Mouse (Mus musculus): ENCODE measurements around the gene Pik3r6.

Pik3r6 gene

DNA sequence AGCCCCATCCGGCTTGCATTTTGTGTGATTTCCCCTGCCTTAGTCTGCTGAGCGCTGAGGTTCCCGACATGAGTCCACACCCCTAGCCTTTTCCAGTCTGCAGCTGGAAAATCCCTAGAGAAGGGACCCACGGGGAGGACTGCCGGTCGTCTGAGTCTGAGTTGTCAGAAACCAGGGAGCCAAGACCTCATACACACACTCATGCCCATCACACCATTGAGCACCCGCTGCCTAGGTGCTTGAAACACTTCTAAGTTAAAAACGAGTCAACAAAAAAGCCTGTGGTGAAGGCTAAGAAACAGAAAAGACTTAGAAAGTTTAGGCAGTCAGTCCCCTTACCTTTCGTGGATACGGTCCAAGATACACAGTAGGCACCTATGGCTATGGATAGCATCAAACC lies 15.1 kb upstream of the Pik3r6 start:
- DNase-seq (ENCODE audit: low spot score in 2 of 2) = no peak

DNA sequence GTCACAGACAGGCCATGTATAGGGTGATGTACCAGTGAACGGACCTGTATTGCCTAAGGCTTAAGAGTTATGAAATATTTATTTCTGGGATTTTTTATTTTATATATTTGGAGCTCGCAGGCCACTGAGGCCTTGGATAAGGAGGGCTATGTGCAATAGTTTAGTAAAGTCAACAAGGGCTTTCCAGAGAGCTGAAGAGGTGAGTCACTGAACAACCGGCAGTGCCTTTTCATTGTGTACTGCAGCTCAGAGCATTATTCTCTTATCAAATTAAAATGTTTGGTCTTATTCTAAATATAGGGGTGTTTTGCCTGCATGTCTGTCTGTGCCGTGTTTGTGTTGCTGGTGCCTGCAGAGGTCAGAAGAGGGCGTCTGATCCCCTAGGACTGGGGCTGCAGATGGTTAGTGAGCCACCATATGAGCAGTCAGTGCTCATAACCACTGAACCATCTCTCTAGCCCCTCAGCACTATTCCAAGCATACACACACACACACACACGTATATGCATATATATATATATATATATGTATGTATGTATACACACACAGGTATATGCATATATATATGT lies 14.5 kb upstream of the Pik3r6 start:
- DNase-seq (ENCODE audit: low spot score in 2 of 2) = no peak

DNA sequence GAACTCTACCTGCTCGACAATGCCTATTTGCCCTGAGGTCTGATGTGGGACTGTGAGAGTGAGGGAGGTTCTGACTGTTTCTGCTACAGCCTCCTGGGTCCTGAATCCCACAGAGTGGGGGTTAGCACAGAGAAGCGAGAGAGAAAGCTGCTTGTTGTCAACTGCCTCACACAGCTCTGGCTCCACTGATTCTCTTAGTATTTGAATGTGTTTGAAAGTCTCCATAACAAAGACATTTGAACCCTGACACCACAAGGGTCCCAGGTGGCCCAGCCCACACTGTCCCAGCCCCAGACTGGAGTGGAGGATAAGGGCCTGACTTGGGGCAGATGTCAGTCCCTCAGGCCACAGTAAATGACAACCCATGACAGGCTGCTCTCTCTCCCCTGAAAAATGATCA lies 13.6 kb upstream of the Pik3r6 start:
- DNase-seq (ENCODE audit: low spot score in 2 of 2) = no peak

DNA sequence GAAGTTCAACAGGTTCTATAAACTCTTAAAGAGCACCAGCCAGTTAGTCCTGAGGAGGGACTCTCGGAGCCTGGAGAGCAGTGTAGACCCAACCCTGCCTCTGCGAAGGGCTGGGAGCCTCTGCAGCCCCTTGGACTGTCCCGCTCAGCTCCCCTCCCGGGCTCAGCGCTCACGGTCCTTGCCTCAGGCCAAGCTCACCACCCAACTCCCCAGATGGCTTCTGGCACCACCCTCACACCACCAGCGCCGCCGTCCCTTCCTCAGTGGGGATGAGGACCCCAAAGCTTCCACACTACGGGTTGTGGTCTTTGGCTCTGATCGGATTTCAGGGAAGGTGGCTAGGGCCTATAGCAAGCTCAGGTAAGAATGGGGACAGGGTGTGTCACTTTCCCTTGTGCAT lies 10.2 kb upstream of the Pik3r6 start:
- DNase-seq (ENCODE audit: low spot score in 2 of 2) = no peak

DNA sequence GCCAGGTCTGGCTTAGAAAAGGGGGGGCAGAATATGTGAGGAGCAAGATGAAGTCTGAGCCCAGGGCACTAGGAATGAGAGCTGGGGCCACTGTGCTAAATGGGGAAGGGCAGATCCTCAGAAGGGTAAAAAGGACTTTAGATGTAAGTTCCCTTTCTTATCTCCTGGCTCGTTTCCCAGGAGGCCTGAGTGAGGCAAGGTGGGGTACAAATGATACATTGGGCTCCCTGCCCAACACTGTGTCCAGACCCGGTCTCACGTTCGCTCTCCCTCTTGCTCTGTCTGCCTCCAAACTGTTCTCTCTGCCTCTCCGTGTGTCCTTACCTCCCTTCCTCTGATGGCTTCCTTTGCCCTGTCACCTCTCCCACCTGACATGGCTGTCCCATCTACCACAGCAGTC lies 9.1 kb upstream of the Pik3r6 start:
- no peak for DNase-seq (ENCODE audit: low spot score in 2 of 2)

DNA sequence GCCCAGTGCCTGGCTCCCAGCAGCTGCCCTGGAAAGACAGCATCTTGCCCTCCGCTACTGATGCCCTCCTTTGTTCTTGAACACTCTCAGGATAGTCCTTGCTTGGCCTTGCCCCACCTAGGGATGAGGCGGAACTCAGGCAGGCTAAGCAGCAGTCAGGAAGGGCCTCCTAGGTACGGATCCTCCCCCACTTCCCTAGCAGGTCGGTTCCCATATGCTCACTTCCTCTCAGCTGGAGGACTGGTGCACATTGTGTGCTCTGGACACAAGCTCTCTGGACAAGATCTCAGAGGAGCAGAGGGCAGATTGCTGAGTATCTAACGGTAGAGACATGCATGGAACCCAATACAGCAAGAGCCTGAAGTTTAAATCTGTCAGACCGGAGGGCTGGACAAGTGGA lies 5.7 kb upstream of the Pik3r6 start:
- no peak for DNase-seq (ENCODE audit: low spot score in 2 of 2)

DNA sequence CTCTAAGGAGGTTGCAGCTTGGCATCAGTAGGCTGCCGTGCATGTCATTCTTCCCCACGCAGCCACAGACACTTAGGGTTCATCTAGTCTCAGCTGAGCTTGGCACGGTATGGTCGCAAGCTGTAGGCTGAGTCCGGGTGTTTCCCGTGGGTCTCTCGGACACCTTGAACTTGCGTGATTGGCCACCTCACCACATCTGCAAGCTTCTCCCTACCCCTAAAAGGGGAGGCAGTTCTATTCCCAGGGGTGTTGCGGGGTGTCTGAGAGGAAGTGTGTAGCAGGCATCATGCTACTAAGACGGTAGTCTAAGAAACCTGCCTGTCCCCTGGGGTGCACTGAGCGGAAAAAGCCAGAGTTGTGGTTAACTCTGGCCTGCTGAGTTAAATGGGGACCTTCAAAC lies 4.3 kb upstream of the Pik3r6 start:
- DNase-seq (ENCODE audit: low spot score in 2 of 2) = peak; percentile 67 to 77

DNA sequence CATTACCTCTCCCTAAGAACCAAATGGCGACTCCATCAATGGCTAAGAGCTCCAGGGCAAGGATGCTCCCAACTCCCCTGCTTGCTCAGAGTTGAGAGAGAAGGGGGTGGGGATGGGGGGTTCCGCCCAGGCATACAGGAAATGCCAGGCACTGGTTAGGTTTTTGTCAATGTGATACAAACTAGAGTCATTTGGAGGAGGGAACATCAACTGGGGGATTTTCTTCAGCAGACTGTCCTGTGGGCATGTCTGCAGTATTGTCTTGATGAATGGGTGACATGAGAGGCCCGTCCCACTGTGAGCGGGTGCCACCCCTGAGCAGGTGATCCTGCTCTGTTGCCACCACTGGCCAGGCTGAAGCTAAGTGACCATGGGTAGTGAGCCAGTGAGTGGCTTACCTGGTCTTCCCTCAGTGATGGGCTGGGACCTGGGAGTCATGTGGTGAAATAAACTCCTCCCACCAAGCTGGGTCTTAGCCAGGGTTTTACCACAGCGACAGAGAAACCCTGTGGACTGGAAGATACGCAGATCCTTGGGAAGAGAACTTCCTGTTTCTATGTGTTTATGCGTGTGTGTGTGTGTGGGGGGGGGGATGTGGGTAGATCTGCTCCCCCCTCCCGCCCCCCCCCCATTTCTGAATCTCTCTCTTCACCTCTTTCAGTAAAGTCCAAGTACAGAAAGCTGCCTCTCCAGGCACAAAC lies 3.7 kb upstream of the Pik3r6 start:
- no peak for DNase-seq (ENCODE audit: low spot score in 2 of 2)

DNA sequence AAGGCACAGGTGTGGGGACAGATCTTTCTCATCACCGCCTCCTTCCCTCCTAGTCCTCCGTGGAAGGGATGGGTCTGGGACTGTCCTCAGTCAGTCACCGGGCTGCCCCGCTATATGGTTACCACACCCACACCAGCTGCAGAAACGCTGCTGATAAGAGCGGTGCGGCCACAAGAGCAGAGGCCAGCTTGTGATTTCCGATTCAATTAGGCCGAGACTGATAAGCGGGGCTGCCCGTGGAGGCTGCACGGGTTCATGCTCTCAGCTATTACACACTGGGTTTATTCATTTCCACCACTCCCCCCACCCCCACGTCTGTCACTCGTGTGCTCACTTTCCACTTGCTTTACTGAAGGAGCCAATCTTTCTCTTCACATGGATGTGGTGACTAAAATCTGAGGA lies 1.9 kb upstream of the Pik3r6 start:
- peak in 1 of 2 experiments; percentile 62 for DNase-seq (ENCODE audit: low spot score in 2 of 2)

DNA sequence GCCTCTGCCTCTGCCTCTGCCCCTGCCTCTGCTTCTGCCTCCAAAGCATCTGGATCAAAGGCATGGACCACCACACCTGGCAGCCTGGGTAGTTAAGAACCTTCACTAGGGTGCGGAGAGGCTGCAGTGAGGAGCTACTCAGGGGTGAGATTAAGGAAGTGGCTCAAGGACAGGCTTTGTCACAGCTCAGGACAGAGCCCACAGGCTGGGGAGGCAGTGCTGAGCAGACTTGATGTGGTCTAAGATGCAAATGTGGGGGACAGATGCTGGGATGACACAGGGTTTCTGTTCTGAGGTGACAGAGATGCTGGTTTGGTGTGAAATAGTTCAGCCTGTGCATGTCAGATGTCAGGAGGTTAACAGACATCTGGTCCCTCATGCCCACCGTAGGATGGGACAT lies 411 bp upstream of the Pik3r6 start:
- DNase-seq (ENCODE audit: low spot score in 2 of 2) = peak in 1 of 2 experiments; percentile 66

DNA sequence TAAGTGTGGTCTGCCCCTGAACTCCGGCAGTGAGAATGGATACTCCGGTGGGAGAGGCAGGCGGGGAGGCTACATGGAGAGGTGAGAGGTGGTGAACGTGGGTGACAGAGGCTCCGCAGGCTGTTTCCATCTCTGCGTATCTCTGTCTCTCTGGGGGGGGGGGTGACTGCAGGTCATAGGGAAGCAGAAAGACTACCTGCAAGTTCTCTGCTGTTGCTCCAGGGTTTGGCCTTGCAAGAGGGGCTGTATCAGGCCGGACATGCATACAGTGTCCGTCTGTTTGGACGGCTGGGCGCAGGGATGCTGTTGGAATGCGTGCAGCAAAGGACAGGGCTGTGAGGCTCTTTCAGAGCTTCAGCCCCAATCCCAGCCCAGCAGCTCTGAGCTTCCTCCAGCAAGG lies 2.1 kb downstream of the Pik3r6 start:
- no peak for DNase-seq (ENCODE audit: low spot score in 2 of 2)

DNA sequence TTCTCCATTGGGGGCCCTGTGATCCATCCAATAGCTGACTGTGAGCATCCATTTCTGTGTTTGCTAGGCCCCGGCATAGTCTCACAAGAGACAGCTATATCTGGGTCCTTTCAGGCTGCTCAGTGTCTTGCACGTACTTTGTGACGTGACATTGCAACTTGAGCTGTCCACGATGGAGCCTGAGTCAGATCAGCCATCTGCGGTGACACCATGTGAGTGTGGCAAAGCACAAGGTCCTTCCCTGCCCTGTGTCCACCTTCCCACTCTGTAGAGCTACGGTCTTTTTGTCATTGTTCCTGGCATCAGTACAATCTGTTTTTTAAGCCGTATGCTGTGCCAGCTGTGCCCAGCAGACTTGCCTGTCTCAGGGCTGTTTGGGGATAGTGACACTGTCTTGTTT lies 4.4 kb downstream of the Pik3r6 start:
- no peak for DNase-seq (ENCODE audit: low spot score in 2 of 2)

DNA sequence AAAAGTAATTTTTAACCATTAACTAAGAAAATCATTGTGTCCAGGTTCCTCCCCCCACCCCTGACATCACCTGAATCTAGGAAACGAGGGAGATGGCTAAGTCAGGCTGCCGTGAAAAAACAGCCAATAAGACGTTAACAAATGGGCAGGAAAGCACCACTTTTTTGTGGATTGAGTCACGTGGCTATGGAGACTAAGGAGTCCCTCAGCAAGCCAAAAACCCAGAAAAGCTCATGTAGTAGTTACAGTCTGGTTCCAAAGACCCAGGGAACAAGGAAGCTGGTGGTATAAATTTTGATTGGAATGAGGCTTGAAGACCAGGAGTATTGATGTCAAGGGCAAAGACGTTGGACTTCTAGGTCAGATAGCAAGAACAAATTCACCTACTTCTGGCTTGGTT lies 5.8 kb downstream of the Pik3r6 start:
- DNase-seq (ENCODE audit: low spot score in 2 of 2) = no peak

DNA sequence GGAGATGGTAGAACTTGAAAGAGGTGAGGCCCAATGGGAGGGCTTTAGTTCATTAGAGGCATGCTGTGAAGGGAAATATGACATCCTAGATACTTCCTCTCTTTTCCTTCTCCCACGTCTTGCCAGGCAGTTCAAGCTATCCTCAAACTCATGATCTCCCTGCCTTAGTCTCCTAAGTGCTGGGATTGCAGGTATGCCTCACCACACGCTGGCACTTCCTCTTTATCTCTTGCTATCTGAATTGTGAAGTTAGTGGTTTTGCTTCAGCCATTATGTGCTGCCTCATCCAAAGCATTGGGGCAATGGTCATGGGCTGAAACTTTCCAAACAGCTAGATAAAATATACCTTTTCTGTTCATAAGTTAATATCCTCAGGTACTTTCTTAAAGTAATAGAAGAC lies 6.4 kb downstream of the Pik3r6 start:
- no peak for DNase-seq (ENCODE audit: low spot score in 2 of 2)

DNA sequence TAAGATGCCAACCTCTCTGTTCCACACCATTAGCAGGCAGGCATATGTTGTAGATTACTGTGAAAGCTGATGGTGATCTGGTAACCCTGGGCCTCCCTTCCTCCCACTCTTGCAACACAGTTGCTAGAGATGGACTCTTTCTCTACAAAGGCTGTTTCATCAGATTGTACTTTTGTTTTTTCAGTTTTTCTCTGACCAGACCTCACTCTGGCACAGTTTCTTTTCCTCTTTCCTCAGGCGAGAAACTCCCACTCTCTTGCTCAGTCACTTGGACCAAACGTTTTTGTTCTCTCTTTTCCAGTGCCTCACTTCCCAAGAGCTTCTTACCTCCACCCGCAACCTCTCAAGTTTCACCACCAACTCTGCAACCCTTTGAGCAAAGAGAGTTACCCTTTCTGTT lies 11.2 kb downstream of the Pik3r6 start:
- DNase-seq (ENCODE audit: low spot score in 2 of 2) = no peak

DNA sequence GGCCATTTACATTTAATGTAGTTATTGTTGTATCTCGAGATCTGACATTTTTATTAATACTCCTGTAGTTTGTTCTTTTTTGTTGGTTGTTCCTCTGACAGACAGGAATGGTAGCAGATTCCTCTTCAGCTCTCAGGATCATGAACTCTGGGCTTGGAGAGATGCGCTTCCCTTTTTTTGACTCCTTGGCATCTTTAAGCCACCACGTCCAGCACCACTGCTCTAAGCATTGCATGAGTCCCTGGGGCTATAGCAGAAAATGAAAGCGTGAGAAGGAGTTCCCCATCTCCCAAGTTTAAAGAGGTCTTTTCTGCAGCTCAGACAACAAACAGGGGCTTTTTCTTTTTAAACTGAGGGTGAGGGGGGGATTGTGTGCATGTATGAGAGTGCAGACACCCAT lies 16.5 kb downstream of the Pik3r6 start:
- DNase-seq (ENCODE audit: low spot score in 2 of 2) = no peak

DNA sequence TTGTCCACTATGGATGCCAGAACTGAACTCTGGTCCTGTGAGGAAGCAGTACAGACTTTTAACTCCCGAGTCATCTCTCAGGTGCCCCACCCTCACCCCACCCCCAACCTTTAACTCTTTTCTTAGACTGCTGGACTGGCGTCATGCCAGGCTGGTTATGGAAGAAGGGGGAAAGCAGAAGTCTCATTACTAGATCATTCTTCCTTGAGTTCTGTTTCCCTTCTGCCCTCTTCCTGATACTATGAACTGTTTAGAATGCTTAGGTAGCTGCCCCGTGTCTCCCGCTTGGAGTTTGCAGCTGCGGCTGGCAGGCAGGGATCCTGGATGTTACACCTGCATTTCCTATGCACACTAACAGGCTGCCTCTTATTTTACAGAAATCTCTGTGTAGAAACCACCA lies 17.0 kb downstream of the Pik3r6 start:
- no peak for DNase-seq (ENCODE audit: low spot score in 2 of 2)

DNA sequence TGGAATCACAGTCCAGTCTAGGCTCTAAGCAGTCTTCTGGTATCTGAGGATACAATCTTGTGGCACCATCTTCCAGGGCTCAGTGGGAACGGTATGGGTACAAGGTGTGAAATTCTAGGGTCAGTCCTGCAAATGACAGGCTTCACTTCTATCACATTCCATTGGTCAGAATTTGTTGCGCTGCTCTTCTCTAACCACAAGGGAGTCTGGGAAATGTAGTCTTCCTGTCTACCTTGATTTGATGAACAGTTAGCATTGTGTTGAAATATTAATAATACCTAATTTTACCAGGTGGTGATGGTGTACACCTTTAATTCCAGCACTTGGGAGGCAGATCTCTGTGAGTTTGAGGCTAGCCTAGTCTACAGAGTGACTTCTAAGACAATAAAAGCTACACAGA lies 17.6 kb downstream of the Pik3r6 start:
- no peak for DNase-seq (ENCODE audit: low spot score in 2 of 2)

DNA sequence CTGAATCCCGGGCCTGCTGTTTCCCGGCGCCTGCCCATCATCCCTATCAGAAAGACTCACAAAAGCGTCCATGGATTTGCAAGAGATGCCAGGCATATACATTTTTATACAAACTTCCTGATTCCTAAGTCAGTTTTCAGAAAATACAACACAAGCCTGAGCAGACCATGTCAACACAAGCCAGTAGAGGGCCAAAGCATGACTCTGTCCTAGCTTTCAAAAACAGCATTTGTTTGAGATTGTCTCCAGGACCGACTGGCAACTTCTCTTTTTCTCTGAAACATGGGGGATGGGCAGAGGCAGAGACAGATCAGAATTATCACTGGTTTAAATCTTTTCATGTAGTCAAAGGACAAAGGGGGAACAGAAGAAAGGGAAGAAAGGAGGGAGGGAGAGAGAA lies 18.5 kb downstream of the Pik3r6 start:
- DNase-seq (ENCODE audit: low spot score in 2 of 2) = no peak

DNA sequence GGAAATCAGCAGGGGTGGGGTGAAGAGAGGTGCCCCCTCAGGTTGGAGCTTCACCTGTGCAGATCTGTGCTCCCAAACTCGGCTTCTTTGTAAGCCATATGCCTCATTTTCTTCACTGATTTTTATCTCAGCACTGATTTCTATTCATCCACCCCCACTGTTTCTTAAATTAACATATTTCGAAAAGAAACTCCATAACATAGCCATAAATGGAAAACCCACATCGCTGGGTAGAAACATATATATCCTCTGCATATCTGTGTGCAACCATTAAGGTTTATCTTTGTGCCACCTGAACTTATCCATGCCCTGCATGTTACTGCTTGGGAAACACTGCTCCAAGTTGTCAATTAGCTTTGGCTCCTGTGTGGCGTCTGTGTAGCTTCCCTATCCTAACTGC lies 23.6 kb downstream of the Pik3r6 start:
- no peak for DNase-seq (ENCODE audit: low spot score in 2 of 2)

DNA sequence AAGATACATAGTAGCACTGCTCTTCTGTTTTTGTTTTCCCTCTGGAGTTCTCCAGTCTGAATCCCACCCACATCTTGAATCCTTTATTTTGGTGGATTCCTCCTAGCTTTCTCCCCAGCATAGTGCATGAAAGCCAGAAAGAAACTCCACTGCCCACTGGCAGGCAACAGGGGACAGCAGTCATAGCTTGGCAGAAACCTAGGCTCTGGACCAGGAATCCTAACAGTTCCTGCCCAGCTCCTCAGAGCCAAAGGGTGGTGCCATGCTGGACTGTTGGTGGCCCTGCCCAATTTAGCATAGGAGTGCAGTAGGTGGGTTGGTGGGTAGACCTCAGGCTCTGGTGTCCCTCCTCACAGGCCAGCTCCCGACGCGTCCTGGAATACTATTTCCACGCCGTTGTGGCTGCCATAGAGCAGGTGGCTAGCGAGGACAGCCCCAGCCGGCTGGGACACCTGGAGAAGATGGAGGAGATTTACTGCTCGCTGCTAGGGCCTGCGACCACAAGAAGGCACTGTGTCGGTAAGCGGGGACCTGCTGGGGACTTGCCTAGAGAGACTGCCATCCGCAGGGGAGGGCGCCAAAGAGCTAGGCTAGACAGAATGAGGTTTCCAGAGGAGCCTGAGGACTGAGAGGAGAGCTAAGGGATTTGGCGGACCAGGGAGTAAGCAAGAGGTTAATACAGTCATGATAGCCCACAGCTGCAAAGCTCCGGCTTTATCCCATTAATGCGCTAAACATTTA lies 28.4 kb downstream of the Pik3r6 start:
- DNase-seq (ENCODE audit: low spot score in 2 of 2) = peak in 1 of 2 experiments; percentile 42

DNA sequence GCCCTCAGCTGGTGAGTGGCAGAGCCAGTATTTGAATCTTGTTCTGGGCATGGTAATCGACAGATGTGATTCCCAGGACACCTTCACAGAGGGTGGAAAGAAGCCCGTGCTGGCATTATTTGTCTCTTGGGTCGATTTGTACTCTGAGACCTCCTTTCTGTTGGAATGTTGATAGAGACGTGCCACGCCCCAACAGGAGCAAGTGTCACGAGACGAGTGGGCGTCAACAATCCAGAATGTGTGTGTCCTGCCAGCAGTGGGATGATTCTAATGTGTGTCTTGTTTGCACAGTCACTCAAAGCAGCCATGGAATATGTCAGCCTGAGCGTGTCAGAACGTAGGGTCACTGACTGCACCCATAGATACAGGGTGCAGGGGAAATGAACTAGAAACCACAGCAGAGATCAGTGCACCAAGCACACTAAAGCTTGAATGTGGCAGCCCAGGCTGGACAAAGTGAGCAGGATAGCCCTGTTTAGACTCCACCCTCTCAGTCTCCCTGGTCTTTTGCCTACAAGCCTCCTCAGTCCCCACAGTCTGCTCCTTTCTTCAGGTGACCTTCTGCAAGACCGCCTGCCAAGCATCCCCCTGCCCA lies 29.2 kb downstream of the Pik3r6 start:
- DNase-seq (ENCODE audit: low spot score in 2 of 2) = no peak

DNA sequence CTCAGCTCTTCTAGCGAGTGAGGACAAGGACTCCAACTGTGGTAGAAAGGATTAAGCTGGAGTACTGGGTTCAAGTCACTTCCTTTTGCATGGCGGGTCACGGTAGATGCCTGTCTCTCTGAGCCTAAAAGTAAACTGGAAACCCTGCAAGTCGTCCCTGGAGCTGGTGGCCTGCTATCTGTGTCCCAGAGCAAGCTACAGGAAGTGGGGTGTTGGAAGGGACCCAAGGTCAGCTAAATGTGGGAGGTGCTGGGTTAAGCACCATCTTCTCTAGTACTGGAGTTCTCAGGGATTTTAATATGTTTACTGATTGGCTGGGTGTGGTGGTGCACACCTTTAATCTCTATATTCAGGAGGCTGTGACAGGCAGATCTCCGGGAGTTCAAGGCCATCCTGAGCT lies 30.0 kb downstream of the Pik3r6 start:
- DNase-seq (ENCODE audit: low spot score in 2 of 2) = no peak

All from spleen, postnatal 4 days (tissue).